Mouse (Mus musculus): ENCODE results near the gene L1td1.

DNA sequence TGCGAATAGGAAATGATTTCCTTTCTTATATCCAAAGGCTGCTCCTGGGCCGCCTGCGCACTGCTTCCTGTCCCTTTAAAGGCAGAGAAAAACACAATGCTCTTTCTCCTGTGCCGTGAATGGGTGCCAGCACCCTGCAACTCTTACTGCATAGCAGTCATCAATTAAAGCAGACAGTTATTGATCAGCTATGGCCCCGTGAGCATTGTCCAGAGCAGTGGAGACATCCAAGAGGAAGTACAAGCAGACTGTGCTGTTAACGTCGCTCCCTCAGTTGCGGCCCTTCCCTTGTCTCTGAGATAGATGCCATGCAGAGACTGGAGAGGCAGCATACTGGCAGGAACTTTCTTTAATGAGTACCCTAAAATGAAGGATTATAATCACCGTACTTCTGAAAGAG lies 38.0 kb upstream of the L1td1 start:
- no peak for TF ChIP-seq CTCF (IDR thresholded peaks at IDR 0.05; ENCODE audit: low read depth)
- TF ChIP-seq EP300 (optimal IDR thresholded peaks at IDR 0.05): no peak

Measured in stomach, postnatal 0 days (tissue).